Mouse (Mus musculus): ENCODE data around the gene Sumf2.
A peak's percentile ranks its signal among the peaks of the same experiment; 100 is the strongest.
"Not testable (repeated sequence)": the region's sequence is repeated elsewhere in the genome, so short reads cannot be mapped to it uniquely, and the experiment has no call there.

The Sumf2 gene

GRCm38 (mm10) chr5:129846752-129847557 is at the start of gene Sumf2:
Gene Sumf2, plus strand, starts transcription at chr5:129846986.
- DNase-seq (ENCODE audit: low spot score in 2 of 2): peak; percentile 92 to 94

- DNase-seq (ENCODE audit: low spot score in 2 of 2): no peak
Measured at GRCm38 (mm10) chr5:129844848-129845247, 1.9 kb upstream of the Sumf2 start.

- no peak for DNase-seq (ENCODE audit: low spot score in 2 of 2)
Measured at GRCm38 (mm10) chr5:129847558-129847820, 703 bp downstream of the Sumf2 start.

GRCm38 (mm10) chr5:129855163-129855562 is 8.4 kb downstream of the Sumf2 start:
- DNase-seq (ENCODE audit: low spot score in 2 of 2): no peak

- DNase-seq (ENCODE audit: low spot score in 2 of 2): no peak
Measured at GRCm38 (mm10) chr5:129856414-129856813, 9.6 kb downstream of the Sumf2 start.

- no peak for DNase-seq (ENCODE audit: low spot score in 2 of 2)
Measured at GRCm38 (mm10) chr5:129862325-129862724, 15.5 kb downstream of the Sumf2 start.

GRCm38 (mm10) chr5:129864467-129864866 is 17.7 kb downstream of the Sumf2 start:
- peak in 1 of 2 experiments; percentile 43 for DNase-seq (ENCODE audit: low spot score in 2 of 2)

GRCm38 (mm10) chr5:129865841-129866240 is 19.1 kb downstream of the Sumf2 start:
- no peak for DNase-seq (ENCODE audit: low spot score in 2 of 2)

- no peak for DNase-seq (ENCODE audit: low spot score in 2 of 2)
Measured at GRCm38 (mm10) chr5:129869238-129869995, 22.6 kb downstream of the Sumf2 start.

GRCm38 (mm10) chr5:129871238-129871637 is 24.5 kb downstream of the Sumf2 start:
- no peak for DNase-seq (ENCODE audit: low spot score in 2 of 2)

- no peak for DNase-seq (ENCODE audit: low spot score in 2 of 2)
Measured at GRCm38 (mm10) chr5:129873942-129874341, 27.2 kb downstream of the Sumf2 start.

- DNase-seq (ENCODE audit: low spot score in 2 of 2): no peak
Measured at GRCm38 (mm10) chr5:129875098-129875497, 28.3 kb downstream of the Sumf2 start.

GRCm38 (mm10) chr5:129877731-129878455 is 31.1 kb downstream of the Sumf2 start:
- peak; percentile 36 to 55 for DNase-seq (ENCODE audit: low spot score in 2 of 2)

GRCm38 (mm10) chr5:129878946-129879345 is 32.2 kb downstream of the Sumf2 start:
- peak; percentile 35 to 37 for DNase-seq (ENCODE audit: low spot score in 2 of 2)

- no peak for DNase-seq (ENCODE audit: low spot score in 2 of 2)
Measured at GRCm38 (mm10) chr5:129879888-129880287, 33.1 kb downstream of the Sumf2 start.

GRCm38 (mm10) chr5:129886271-129886670 is 39.5 kb downstream of the Sumf2 start:
- DNase-seq (ENCODE audit: low spot score in 2 of 2): no peak

GRCm38 (mm10) chr5:129886911-129887636 is 40.3 kb downstream of the Sumf2 start, which contains the start of gene Chchd2:
Gene Chchd2, minus strand, starts transcription at chr5:129887470.
- peak; percentile 90 to 94 for DNase-seq (ENCODE audit: low spot score in 2 of 2)

GRCm38 (mm10) chr5:129890390-129890789 is 43.6 kb downstream of the Sumf2 start:
- not testable (repeated sequence) for DNase-seq (ENCODE audit: low spot score in 2 of 2)

GRCm38 (mm10) chr5:129895198-129896088 is 48.7 kb downstream of the Sumf2 start, which contains the start of gene Zbed5:
Gene Zbed5, plus strand, starts transcription at chr5:129895723.
- DNase-seq (ENCODE audit: low spot score in 2 of 2): peak; percentile 82 to 87

- DNase-seq (ENCODE audit: low spot score in 2 of 2): no peak
Measured at GRCm38 (mm10) chr5:129898449-129898848, 51.7 kb downstream of the Sumf2 start, which contains the start of gene Phkg1. Gene Phkg1, minus strand, starts transcription at chr5:129898549.

Data from frontal cortex, postnatal 10 days (tissue).